Mouse (Mus musculus) C2C12 (cell line): ENCODE results near the gene Dnah8.

Experiments used
- CTCF ChIP-seq: IDR thresholded peaks from one replicate; pipeline ENCODE4 v1.5.1; 2011; ENCODE audit not compliant: control insufficient read depth, insufficient read depth, insufficient read length
- MAX ChIP-seq: IDR thresholded peaks from one replicate; pipeline ENCODE4 v1.6.1; 2011; ENCODE audit warnings: mild to moderate bottlenecking, control low read depth
- MYOD1 ChIP-seq: IDR thresholded peaks from one replicate; pipeline ENCODE4 v1.6.1; 2011; ENCODE audit warnings: low read depth; ENCODE audit not compliant: control insufficient read depth, insufficient read length
- MYOG ChIP-seq: IDR thresholded peaks from one replicate; pipeline ENCODE4 v1.6.1; 2011; ENCODE audit not compliant: control insufficient read depth, insufficient read length; ENCODE audit errors: extremely low read depth
- USF1 ChIP-seq: IDR thresholded peaks from one replicate; pipeline ENCODE4 v1.6.1; 2011; ENCODE audit warnings: low read depth, mild to moderate bottlenecking, control low read depth, moderate library complexity

DNA sequence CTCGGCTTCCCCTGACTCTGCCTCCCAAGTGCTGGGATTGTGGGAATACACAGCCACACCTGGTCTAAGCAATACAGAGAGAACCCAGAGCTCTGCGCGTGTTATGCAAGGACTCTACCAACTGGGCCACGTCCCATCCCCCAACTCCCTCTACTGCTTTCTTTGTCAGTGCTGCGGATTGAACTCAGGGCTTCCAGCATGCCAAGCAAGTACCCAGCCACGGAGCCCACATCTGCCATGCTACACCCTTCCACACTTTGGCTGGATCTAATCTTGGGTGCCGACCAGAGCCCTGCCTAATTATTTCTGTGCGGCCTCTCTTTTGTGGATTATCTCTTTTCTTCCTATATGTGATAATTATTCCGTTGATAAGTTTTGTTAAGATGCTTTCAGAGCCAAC, 215.9 kb downstream of the Dnah8 start:
- TF ChIP-seq CTCF: no peak
- TF ChIP-seq MAX: no peak
- no peak for TF ChIP-seq USF1
- no peak for TF ChIP-seq MYOG
- no peak for TF ChIP-seq MYOD1
